Mouse (Mus musculus): ENCODE data around the gene Olfr397. TPM values are rescaled to one million over a fixed set of nuclear protein-coding genes. Genes with fewer than 3 reads are reported as not detected.

Olfr397 gene
- not detected for total RNA-seq (2021)

DNA sequence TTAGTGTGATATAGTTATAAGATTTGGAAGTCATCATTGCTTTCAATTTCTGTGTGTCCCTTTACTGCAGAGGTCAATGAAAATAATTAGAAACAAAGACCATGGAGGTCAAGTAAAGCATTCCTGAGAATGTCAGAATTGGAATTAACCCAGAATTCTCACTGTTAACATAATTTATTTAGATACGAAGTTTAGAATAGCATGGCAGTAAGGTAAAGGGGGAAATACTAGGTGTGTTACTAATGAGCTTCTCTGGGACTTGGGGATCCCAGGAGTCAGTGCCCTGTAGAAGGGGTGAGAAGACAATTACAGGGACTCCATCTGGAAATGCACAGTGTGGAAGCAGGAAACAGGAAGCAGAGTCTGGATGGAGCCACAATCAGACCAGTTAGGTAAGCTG lies at the start of gene Olfr397:
Gene Olfr397, plus strand, starts transcription at position 301 of the 400 bp plus-strand sequence.
- DNase-seq = no peak
- intact Hi-C loops (cut with DNase I) = no loop called here

GRCm38 (mm10) chr11:73936377-73936776 lies 24.2 kb upstream of the Olfr397 start, which contains the start of gene Olfr23:
Gene Olfr23 (plus strand): TSS chr11:73936677.
- DNase-seq = no peak
- intact Hi-C loops (cut with DNase I) = no loop called here

DNA sequence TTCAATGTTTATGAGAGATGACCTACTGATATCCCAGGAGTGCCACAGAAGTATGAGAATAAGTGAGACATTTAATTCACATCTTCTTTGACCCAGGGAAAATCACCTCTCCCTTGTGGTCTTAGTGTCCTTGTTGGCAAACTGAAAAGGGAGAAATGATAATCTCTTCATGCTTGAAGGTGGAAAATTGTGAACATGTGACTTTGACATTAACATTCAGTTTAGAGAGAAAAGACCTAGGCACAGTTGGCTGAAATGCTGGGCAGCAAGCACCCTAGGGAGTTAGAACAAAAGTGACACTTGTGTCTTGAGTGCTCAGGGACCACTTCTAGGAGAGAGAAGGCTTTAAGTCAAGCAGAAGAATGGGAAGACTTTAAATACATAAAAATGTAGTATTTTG lies 29.7 kb downstream of the Olfr397 start, which contains the start of gene Olfr398:
Gene Olfr398, minus strand, starts transcription at position 101 of the 400 bp plus-strand sequence.
- no peak for DNase-seq
- intact Hi-C loops (cut with DNase I) = no loop called here

GRCm38 (mm10) chr11:73993115-73993514 lies 32.5 kb downstream of the Olfr397 start:
- intact Hi-C loops (cut with DNase I) = no loop called here
- DNase-seq = peak; percentile 47

Other genes starting within 250 kb of the Olfr397 start
- gene Olfr389, start 180.1 kb upstream of the Olfr397 start, total RNA-seq (2021) = not detected
- not detected for gene Olfr390, start 177.9 kb upstream of the Olfr397 start, total RNA-seq (2021)
- gene Olfr391-ps, start 157.8 kb upstream of the Olfr397 start, total RNA-seq (2021) = not detected
- not detected for gene Olfr392, start 143.8 kb upstream of the Olfr397 start, total RNA-seq (2021)
- gene Olfr393, start 109.4 kb upstream of the Olfr397 start, total RNA-seq (2021) = not detected
- not detected for gene Olfr394, start 70.0 kb upstream of the Olfr397 start, total RNA-seq (2021)
- not detected for gene Olfr395, start 51.5 kb upstream of the Olfr397 start, total RNA-seq (2021)
- not detected for gene Olfr23, start 24.1 kb upstream of the Olfr397 start, total RNA-seq (2021)
- gene Olfr398, start 29.6 kb downstream of the Olfr397 start, total RNA-seq (2021) = not detected
- not detected for gene Olfr139, start 95.7 kb downstream of the Olfr397 start, total RNA-seq (2021)
- gene Olfr399, start 95.8 kb downstream of the Olfr397 start, total RNA-seq (2021) = not detected
- gene Zfp616, start 109.1 kb downstream of the Olfr397 start, total RNA-seq (2021) = not detected
- gene Olfr401, start 152.9 kb downstream of the Olfr397 start, total RNA-seq (2021) = not detected
- not detected for gene Olfr402, start 192.7 kb downstream of the Olfr397 start, total RNA-seq (2021)
- not detected for gene Olfr403, start 225.4 kb downstream of the Olfr397 start, total RNA-seq (2021)

Measured in left cerebral cortex, postnatal 4 days (tissue).